Mouse (Mus musculus) liver, adult (tissue): ENCODE measurements at regions not wholly inside any gene's neighbourhood (a gene's known extent, or its start where the extent isn't known, plus 50 kb on each side); places are given as distances from the start of the nearest gene placed in this dataset.

ENCODE experiments used
- GATA4 ChIP-seq: IDR thresholded peaks from 2 replicates; pipeline ENCODE4 v1.6.1; 2014; ENCODE audit warnings: mild to moderate bottlenecking, low read length; ENCODE audit not compliant: insufficient replicate concordance

DNA sequence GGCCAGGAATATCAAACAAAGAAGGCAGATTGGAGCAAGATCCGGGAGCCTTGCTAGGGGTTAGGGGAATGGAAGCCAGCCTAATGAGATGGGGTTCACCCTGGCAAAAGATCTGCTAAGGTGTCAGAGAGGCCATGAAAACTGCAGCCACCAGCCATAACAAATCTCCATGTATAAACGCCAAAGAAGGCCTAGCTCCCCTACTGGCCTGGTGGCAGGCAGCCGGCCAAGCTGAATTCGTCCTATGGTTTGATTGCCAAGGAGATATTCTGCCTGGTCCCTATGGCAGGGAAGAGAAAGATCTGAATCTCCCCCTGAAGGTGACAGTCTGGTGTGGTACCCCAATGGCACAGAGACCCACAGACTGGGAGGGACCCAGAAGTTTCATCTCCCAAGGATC lies 104.8 kb upstream of the E030018B13Rik start:
- no peak for TF ChIP-seq GATA4

DNA sequence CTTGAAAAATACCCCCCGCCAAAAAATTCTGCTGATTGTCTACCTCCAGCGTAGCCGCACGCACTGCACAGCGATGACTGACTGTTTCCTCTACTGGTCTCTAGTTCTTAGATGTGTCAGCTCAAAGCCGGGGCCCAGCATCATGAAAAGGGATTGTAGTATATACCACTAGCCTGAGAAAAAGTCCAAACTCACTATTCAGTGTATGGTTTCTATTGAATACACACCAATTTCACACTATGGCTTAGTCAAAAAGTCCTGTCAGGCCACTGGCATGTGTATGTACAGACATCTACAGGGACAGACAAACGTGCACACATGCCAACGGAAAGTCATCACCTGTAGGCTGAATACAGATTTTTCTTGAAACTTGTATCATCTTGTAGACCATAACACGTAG lies 101.1 kb upstream of the E030018B13Rik start:
- TF ChIP-seq GATA4: no peak

DNA sequence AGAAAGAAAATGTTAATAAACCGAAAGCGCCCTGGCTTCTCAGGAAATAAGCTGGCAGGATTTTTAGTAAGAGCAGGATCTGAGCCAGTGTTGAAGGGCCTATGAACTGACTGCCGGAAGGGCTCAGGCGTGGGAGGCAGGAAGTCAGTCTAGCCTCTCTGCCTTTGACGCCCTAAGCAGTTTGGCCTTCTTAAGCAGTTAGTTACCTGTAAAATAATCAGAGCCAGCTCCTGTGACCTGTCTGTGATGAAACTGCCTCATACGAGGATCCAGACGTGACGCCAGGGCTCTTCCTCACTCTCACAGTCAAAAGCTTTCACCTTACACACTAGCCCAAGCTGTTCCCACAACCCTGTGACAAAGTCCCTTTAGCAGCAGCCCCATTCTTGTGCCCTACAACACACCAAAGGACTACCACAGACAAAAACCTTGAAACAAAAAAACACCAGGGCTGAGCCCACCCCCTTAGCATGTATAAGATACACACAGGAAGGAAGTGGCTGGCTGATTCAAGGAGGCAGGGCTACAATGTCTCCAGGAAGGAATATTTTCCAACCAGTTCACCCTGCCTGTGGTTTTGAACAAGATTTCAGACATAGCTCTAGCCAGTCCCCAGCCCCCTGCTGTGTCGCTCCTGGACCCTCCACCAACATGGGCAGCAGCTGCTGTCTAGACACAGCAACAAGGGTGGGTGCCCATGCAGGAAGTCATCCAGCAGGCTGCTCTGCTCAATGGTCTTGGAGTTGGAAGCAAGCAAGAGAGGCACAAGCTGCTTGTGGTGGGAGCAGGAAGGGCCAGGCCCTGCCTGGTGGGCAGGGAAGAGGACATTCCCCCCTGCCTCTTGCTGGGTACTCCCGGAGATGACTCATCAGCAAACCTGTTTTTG lies 100.4 kb upstream of the E030018B13Rik start:
- no peak for TF ChIP-seq GATA4

DNA sequence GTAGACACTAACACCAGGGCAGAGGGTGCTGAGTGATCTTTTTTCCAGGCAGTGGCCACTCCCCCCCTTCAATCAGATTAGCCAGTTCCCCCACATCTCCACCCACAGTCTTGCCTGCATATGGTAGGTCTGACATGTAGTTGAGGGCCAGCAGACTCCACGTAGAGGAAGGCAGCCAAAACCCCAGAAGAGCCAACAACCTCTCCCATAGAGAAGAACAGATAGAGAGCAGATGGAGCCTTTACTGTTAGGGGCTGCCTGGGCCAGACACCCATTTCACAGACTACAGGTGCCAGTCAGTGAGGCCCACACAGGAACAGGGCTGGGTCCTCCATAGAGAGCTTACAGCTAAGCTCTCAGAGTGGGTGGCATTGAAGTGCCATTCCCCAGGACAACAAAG lies 99.2 kb upstream of the E030018B13Rik start:
- TF ChIP-seq GATA4: no peak

DNA sequence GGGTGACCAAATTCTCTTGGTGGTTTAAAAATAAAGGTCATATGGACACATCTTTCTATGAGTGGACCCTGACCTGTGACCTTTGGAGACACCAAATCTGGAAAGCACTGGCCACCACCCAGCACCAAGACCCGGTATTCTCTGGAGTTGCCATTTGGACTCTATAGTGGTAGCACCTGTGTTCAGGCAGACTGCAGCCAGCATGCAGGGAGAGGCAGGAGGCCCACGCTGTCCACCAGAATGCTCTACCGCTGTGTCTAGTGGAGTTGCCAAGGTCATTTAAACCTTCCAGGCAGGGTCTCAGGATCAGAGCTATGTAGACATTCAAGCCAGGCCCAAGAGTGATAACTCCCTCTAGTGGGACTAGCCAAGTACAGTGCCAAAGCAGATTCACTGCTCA lies 98.6 kb upstream of the E030018B13Rik start:
- TF ChIP-seq GATA4: no peak

DNA sequence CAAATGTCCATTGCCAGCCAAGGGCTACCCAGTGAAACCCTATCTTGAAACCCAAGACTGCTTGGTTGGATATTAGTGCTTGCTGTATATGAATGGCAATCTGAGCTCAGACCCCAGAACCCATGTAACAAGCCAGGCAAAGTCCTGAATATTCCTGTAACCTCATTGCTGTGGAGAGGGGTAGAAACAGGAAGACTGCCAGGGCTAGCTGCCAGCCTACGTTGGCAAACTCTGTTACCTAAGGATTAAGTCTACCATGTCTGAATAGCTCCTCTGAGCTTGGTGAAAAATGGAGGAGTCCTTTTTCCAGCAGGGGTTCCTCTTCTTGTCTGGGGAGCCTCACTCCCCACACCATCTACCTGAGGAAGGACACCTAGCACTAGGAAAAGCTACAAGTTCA lies 96.4 kb upstream of the E030018B13Rik start:
- TF ChIP-seq GATA4: no peak

DNA sequence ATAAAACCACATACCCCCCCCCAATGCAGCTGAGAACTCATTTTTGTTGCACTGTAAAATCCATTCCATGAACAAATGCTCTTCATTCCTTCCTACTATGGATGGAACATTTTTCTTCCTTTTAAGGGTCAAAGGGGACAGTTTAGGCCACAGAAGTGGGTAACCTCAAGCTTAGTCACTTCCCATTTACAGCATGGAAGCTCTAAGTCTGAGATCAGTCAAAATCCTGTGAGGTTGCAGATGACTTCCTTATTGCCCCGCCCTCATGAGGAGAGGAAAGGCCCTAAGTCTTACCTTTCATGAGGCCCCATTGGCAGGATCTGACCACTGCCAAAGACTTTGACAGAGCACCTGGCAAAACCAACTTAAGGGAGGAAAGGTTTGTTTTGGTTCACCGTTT lies 94.7 kb upstream of the E030018B13Rik start:
- TF ChIP-seq GATA4: no peak

DNA sequence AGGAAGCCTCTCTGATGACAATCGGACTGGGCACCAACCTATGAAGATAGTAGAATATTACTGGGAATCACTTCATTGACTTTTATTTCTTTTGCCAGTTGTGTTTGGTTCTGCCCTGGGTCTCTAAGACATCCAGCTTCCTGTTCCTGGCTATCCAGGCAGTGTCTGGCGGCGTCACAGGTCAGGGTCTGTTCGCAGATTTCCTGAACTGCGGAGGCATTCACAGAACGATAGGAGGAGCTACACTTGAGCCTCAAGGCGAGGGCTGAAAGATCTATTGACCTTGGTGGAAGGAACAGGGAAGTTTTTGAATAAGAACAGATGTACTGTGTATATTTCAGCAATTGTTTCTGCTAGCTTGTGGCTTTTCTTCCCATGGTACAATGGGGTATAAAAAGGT lies 92.6 kb upstream of the E030018B13Rik start:
- peak; percentile 51; the same call in 1 of the 2 replicates for TF ChIP-seq GATA4

DNA sequence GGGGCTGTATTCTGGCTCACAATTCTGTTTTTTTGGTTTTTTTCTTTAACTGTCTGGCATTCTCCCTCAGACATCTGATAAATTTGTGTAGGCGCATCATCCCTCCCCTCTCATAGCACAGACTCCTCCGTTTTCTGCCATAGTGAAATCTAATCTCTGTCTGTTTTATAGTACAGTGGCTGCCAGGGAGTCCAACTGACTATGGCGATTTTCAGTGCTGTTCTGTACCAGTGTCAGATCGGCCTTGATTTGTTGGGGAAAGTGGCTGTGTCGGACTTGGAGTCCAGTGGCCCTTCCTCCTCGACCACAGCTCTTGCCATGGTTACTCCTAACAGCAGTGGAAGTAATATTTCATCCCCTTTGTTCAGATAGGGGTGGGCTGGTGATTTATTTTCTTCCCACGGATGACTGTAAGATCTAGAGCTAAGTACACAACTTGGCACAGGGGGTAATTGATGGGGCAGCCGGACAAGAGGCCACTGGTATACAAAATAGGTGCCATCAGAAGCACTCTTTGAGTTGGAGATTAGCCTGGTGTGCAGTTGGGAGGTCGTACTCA lies 87.2 kb upstream of the E030018B13Rik start:
- no peak for TF ChIP-seq GATA4

DNA sequence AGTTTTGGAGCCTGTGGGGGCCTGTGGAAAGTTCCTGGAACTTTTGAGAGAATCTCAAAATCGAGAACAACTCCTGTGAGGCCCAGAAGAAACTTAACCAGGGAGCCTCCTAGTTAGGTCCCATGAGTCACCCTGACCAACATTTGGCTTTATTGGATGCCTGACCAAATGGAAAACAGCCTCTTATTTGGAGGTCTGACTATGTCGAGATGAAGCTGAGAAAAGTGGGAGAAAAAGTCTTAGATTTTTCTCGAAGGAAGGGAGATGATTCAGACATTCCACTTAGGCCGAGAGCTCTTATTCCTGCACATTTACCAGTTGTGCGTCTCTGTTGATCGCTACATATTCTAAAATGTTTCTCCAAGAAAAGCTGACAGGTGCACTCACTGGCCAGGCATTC lies 83.0 kb upstream of the E030018B13Rik start:
- no peak for TF ChIP-seq GATA4

DNA sequence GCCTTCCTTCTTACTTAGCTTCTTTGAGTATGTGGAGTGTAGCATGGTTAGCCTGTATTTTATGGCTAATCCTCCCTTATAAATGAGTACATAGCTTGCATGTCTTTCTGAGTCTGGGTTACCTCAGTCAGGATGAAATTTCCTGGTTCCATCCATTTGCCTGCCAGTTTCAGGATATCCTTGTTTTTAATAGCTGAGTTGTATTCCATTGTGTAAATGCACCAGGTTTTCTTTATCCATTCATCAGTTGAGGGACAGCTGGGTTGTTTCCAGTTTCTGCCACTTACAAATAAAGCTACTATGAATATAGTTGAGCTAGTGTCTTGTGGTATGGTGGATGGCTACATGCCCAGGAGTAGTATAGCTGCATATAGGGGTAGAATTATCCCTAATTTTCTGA lies 80.7 kb upstream of the E030018B13Rik start:
- no peak for TF ChIP-seq GATA4
